Mouse (Mus musculus) brown adipose tissue, adult 24 weeks (tissue): ENCODE results near the gene Rxra. TPM values are rescaled to one million over a fixed set of nuclear protein-coding genes. Genes with fewer than 3 reads are reported as not detected.

Experiments used
- H3K27ac ChIP-seq: fragments of 200-500 bp; replicated peaks from 2 replicates; pipeline ENCODE4 v1.5.1; 2012; ENCODE audit warnings: low read depth, mild to moderate bottlenecking, low read length
- H3K4me1 ChIP-seq: fragments of 200-500 bp; 2 replicates; pipeline ENCODE4 v1.6.1; 2012; ENCODE audit warnings: low read length, mixed read lengths; ENCODE audit not compliant: control insufficient read depth, insufficient read depth, insufficient read length
- H3K4me3 ChIP-seq: fragments of 200-500 bp; 2 replicates; pipeline ENCODE4 v1.5.1; 2012; ENCODE audit warnings: low read depth, mild to moderate bottlenecking, low read length, moderate library complexity; ENCODE audit not compliant: insufficient read depth
- polyA plus RNA-seq: library from polyadenylated mRNA; stranded (reverse); fragments of >200 nt; gene quantifications from 2 replicates; pipeline ENCODE4 v1.2.4, GENCODE M21; 2012; ENCODE audit not compliant: missing spikeins, insufficient read depth, insufficient read length

The Rxra gene
- polyA plus RNA-seq, 1 experiment: 24.1 TPM

GRCm38 (mm10) chr2:27730002-27730905, 54.0 kb downstream of the Rxra start:
- Histone ChIP-seq H3K27ac (no peak overlapping the region), H3K4me3 (no peak overlapping the region), H3K4me1 (peaks cover 50% of the 10 kb centered on the region)

GRCm38 (mm10) chr2:27733021-27733420, 56.8 kb downstream of the Rxra start:
- no peak overlapping the region for H3K4me3 ChIP-seq
- H3K4me1 ChIP-seq: peaks cover 40% of the 10 kb centered on the region
- H3K27ac ChIP-seq: no peak overlapping the region

- Histone ChIP-seq H3K4me1 (peaks cover 43% of the 10 kb centered on the region), H3K4me3 (no peak overlapping the region), H3K27ac (peak overlapping the region; percentile 40)
Observed at GRCm38 (mm10) chr2:27734328-27734727, 58.1 kb downstream of the Rxra start.

DNA sequence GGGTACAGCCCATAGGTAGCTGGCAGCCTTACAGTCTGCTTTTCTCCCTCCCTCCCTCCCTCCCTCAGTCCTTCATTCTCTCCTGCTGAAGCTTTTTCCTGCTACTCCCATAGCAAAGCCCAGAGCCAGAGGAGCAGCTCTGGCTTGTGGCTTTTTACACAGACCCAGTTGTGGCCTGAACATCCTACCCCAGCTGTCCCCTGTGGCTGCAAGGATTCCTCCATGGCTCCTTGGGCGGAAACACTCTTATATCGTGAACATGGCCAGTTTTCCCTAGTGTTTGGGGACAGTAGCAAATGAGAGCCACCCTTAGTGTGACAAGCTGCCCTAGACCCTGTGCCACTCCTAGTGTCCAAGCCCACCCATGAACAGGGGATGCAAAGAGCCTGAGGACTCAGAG, 58.6 kb downstream of the Rxra start:
- Histone ChIP-seq H3K4me1 (peaks cover 47% of the 10 kb centered on the region), H3K4me3 (no peak overlapping the region), H3K27ac (peak overlapping the region; percentile 40)

GRCm38 (mm10) chr2:27736802-27737201, 60.6 kb downstream of the Rxra start:
- peaks cover 46% of the 10 kb centered on the region for H3K4me1 ChIP-seq
- no peak overlapping the region for H3K4me3 ChIP-seq
- no peak overlapping the region for H3K27ac ChIP-seq

GRCm38 (mm10) chr2:27738396-27738795, 62.2 kb downstream of the Rxra start:
- Histone ChIP-seq H3K4me3 (no peak overlapping the region), H3K4me1 (peaks cover 37% of the 10 kb centered on the region), H3K27ac (no peak overlapping the region)

DNA sequence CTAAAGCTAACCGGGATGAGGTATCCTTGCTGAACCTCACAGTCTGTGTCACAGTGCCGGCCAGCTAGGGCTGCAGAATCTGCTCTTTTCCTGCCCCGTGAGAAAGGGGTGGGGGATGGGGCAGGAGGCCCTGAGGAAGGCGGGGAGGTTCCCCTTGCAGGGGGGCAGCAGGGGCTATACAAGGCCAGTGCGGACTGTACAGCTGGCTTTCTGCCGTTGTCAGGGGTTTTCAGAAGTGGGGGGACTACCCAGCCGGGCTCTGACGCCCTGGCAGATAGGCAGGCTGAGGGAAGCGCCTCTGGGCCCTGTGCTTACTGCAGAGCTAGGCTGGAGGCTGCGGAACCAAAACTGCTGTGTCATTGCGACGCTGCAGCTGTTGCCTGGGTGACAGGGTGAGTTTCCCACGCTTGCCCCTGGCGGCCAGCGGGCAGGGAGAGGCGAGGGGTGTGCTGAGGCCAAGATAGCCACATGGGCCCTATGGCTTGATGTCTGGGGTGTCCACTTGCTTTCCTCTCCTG, 63.9 kb downstream of the Rxra start:
- H3K4me3 ChIP-seq: no peak overlapping the region
- H3K27ac ChIP-seq: peak overlapping the region; percentile 61
- peaks cover 36% of the 10 kb centered on the region for H3K4me1 ChIP-seq

DNA sequence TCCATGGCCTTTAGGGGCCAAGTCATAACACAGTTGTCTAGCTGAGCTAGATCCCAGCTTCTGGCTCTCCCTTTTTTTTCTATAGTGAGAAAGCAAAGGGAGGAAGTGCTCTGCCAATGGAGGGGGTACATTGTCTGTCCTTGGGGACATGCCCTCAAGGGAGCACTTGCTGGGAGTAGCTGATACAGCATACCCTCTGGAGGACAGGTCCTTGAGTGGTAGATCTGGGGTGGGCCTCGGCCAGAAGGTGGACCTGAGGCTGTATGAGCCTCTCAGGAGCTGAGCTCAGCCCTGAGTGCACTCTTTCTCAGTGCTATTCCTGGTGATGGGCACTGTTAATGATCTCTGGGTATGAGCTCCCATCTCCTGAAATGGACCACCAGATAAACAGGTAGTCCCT, 66.9 kb downstream of the Rxra start:
- Histone ChIP-seq H3K4me1 (peaks cover 49% of the 10 kb centered on the region), H3K27ac (no peak overlapping the region), H3K4me3 (no peak overlapping the region)

GRCm38 (mm10) chr2:27743863-27744611, 67.8 kb downstream of the Rxra start:
- H3K4me1 ChIP-seq: peaks cover 48% of the 10 kb centered on the region
- H3K4me3 ChIP-seq: no peak overlapping the region
- 0 out of 2 replicates have a peak overlapping the region, but pooled peaks have one; percentile 63 for H3K27ac ChIP-seq

DNA sequence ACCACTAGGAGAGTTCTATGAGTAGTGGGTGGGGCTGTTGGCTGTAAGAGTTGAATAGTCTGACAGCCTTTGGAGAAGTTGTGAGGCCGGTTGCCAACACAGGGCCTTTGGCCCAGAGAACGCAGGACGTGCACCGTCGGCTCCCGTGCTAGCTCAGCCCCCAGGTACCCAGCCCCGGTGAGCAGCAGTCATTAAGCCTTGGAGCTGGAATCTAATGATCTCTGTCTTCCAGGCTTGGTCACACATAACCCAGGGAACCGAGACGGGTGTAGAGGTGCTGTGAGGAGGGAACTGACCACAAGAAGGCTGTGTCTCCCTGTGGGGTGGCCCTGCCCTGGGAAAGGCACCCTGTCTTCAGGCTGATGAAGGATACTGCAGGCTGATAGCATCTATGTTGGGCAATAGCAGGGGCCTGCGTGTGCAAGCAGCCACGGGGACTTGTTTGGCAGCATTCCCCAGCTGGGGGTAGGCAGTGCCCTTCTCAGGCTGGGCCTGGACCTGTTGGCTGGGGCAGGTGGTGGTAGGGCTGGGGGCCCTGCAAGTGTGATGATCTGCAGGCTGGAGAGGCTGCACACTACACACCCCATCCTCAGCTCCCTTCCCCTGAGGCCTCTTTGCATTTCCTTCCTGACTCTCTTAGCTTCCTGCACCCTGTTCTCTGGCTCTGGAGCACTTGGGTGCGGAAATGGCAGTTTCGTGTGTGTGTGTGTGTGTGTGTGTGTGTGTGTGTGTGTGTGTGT, 68.5 kb downstream of the Rxra start:
- Histone ChIP-seq H3K27ac (peak overlapping the region; percentile 86), H3K4me1 (peaks cover 41% of the 10 kb centered on the region), H3K4me3 (no peak overlapping the region)

DNA sequence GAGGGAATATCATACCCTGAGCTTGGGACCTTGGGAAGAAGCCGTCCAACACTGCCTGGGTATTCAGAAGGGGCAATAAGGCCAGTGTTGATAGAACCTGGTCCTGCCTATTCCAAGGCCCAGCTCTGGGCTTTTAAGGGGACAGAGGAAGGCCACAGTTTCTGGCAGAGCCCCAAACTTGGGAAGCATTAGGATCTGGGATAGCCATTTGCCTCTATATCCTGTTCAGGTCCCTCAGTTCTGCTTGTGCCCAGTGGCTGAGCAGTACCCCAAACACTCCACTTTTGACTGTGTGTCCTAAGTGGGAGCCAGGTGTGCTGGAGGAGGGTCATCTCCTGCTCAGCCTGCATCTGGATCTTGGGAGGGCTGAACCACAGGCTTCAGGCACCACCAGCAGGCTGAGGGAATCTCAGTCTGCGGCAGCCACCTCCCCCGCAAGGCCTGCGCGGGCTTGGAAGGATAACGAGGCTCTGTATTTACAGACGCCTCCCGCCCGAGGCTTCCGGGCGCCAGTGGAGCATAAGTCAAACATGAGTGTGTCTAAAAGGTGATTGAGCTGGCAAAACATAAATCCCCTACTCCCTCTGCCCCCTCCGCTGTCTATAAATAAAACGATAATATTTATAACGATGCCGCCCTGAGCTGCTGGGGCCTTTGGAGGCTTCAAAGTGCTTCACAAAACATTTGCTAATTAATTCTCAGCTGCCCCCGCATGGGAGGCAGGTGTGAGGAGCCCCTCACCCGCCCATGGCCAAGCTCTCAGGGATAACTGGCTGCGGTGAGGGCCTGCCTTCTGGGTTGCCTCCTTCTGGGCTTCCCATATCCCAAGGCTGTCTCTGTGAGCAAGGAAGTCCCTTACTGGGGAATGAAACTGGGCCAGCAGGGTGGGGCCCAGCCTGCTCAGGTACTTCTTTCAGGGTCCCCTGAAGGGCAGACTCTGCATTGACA, 69.7 kb downstream of the Rxra start:
- Histone ChIP-seq H3K4me1 (peaks cover 35% of the 10 kb centered on the region), H3K4me3 (no peak overlapping the region), H3K27ac (peak overlapping the region; percentile 86)

DNA sequence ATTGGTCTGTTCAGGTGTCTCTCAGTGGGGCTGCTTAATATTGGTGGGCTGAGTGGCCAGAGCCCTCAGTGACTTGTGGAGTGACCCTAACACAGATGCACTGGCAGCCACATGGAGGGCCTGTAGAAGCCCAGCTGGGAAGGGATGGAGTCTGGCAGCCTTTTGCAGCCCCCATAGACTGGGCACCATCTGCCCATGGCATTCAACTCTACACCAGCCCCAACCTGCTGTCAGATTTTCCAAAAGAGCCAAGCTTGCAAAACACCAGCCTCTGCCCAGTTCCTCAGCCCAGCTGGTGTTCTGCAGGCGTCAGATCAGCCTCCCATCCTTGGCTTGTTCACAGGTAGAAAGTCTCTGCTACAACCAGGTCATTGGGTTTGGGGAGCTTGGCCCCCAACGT, 70.6 kb downstream of the Rxra start:
- Histone ChIP-seq H3K4me3 (no peak overlapping the region), H3K27ac (peak overlapping the region; percentile 86), H3K4me1 (peaks cover 35% of the 10 kb centered on the region)

- no peak overlapping the region for H3K27ac ChIP-seq
- peaks cover 26% of the 10 kb centered on the region for H3K4me1 ChIP-seq
- no peak overlapping the region for H3K4me3 ChIP-seq
Observed at GRCm38 (mm10) chr2:27748984-27749383, 72.7 kb downstream of the Rxra start.
